Mouse (Mus musculus) midbrain, embryonic 15.5 days (tissue): ENCODE data around the gene Grhl3. TPM values are rescaled to one million over a fixed set of nuclear protein-coding genes. Genes with fewer than 3 reads are reported as not detected.

Experiments
- ATAC-seq: fragments of 200-750 bp; cut with Nextera tagmentation; replicated peaks from 2 replicates; pipeline ENCODE4 v1.8.0; 2017; ENCODE audit warnings: moderate TSS enrichment
- H3K27ac ChIP-seq: fragments of 300-500 bp; sonication (generic); 2 replicates; pipeline ENCODE4 v1.5.1; 2015; ENCODE audit warnings: mild to moderate bottlenecking, inconsistent platforms
- H3K27me3 ChIP-seq: fragments of 300-500 bp; sonication (generic); replicated peaks from 2 replicates; pipeline ENCODE4 v1.6.1; 2015; ENCODE audit warnings: inconsistent platforms
- H3K36me3 ChIP-seq: fragments of 300-500 bp; sonication (generic); replicated peaks from 2 replicates; pipeline ENCODE4 v1.6.1; 2015; ENCODE audit warnings: inconsistent platforms
- H3K4me1 ChIP-seq: fragments of 300-500 bp; sonication (generic); 2 replicates; pipeline ENCODE4 v1.6.1; 2015; ENCODE audit warnings: inconsistent platforms
- H3K4me2 ChIP-seq: fragments of 300-500 bp; sonication (generic); 2 replicates; pipeline ENCODE4 v1.6.1; 2015; ENCODE audit warnings: inconsistent platforms, mild to moderate bottlenecking, moderate library complexity
- H3K4me3 ChIP-seq: fragments of 300-500 bp; sonication (generic); 2 replicates; pipeline ENCODE4 v1.5.1; 2015; ENCODE audit warnings: mild to moderate bottlenecking, inconsistent platforms
- H3K9ac ChIP-seq: fragments of 300-500 bp; sonication (generic); 2 replicates; pipeline ENCODE4 v1.6.1; 2015; ENCODE audit warnings: mild to moderate bottlenecking, inconsistent platforms
- H3K9me3 ChIP-seq: fragments of 300-500 bp; sonication (generic); 2 replicates; pipeline ENCODE4 v1.6.1; 2016; ENCODE audit warnings: inconsistent platforms
- WGBS: fragments of 180-500 bp; shearing (Covaris S2); methylation state at CpG from one replicate; pipeline ENCODE4 v1.1.7; 2015; ENCODE audit warnings: mixed read lengths; 5-methylcytosine and 5-hydroxymethylcytosine counted together
- microRNA-seq: library from miRNA; unstranded; fragments of <30 nt; microRNA quantifications from one replicate; pipeline ENCODE4, GENCODE M21; 2016
- polyA plus RNA-seq: library from polyadenylated mRNA; unstranded; fragments of >200 nt; fragmentation: Nextera tagmentation; extraction: Ambion mirVana; gene quantifications from 2 replicates; pipeline ENCODE4 v1.2.1, GENCODE M21; 2015

The Grhl3 gene
- polyA plus RNA-seq, 1 experiment from 2014 or later = 1.5 TPM

DNA sequence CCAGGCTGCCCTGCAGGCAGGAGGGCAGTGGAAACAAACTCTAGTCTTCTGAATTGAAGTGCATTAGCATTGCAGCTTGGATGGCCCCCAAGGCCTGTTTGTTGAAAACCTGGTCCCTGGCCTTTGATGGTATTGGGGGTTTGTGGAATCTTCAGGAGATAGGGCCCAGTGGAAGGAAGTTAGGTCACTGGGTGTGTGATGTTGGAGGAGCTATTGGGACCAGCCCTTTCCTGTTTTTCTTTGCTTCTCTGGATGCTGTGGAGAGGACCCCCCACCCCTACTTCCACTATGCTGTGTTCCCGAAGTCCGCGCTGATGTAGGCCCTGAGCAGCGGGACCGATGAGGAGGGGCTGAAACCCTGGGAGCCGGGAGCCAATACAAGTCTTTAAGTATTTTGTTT lies 75.3 kb downstream of the Grhl3 start:
- Histone ChIP-seq H3K9me3 (no peaks in the 10 kb centered on the region), H3K27ac (no peak overlapping the region), H3K4me3 (no peak overlapping the region), H3K4me1 (peaks cover 11% of the 10 kb centered on the region), H3K4me2 (no peak overlapping the region), H3K27me3 (no peaks in the 10 kb centered on the region), H3K9ac (no peak overlapping the region), H3K36me3 (no peaks in the 10 kb centered on the region)
- ATAC-seq = no peak
- 85% methylated on average over 6 of the region's 6 CpGs for WGBS

DNA sequence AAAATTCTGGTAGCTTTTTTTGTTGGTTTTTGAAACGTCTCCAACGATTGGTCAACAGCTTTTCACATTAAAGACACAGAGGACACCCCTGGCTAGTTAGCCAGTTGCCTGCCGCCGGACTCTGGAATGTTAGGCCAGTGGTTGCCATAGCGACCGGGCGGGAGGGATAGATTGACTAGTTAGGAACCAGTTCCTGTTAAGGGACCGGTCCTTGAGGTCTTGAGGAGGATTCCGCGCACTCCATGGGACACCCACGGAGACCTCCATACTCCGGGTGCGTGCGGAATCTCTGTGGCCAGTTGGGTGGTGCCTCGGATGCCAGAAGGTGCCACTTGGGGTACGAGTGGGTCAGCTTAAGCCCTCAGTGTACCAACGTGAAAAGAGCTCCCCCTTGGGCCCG lies 77.6 kb downstream of the Grhl3 start:
- H3K4me1 ChIP-seq = peaks cover 14% of the 10 kb centered on the region
- 12% methylated on average over 18 of the region's 18 CpGs for WGBS
- ATAC-seq = no peak
- H3K27me3 ChIP-seq = no peaks in the 10 kb centered on the region
- no peaks in the 10 kb centered on the region for H3K36me3 ChIP-seq
- H3K9ac ChIP-seq = no peak overlapping the region
- peak overlapping the region; percentile 89 for H3K4me2 ChIP-seq
- H3K4me3 ChIP-seq = peak overlapping the region; percentile 77
- no peak overlapping the region for H3K27ac ChIP-seq
- no peaks in the 10 kb centered on the region for H3K9me3 ChIP-seq

DNA sequence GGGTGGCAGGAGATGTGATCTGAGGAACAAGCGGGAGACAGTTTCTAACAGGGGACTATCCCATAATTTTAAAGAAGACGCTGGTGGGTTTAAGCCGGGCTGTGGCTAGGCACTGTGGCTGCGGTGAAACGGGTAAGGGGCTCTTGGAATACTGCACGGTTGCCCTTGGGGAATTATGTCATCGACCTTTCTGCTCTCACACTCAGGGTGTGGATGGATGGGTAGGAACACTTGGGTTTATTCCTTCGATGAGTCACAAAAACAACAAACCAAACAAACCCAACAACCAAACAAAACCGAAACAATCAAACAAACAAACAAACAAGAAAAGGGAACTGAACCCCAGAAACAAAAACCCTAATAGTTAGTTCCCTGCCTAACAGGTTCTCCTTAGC lies 78.0 kb downstream of the Grhl3 start:
- Histone ChIP-seq H3K4me3 (peak overlapping the region; percentile 77), H3K27me3 (no peaks in the 10 kb centered on the region), H3K9me3 (no peaks in the 10 kb centered on the region), H3K27ac (peak overlapping the region; percentile 75), H3K9ac (peak overlapping the region; percentile 10), H3K4me2 (peak overlapping the region; percentile 89), H3K4me1 (peaks cover 14% of the 10 kb centered on the region), H3K36me3 (no peaks in the 10 kb centered on the region)
- ATAC-seq = no peak
- 16% methylated on average over 9 of the region's 9 CpGs for WGBS

DNA sequence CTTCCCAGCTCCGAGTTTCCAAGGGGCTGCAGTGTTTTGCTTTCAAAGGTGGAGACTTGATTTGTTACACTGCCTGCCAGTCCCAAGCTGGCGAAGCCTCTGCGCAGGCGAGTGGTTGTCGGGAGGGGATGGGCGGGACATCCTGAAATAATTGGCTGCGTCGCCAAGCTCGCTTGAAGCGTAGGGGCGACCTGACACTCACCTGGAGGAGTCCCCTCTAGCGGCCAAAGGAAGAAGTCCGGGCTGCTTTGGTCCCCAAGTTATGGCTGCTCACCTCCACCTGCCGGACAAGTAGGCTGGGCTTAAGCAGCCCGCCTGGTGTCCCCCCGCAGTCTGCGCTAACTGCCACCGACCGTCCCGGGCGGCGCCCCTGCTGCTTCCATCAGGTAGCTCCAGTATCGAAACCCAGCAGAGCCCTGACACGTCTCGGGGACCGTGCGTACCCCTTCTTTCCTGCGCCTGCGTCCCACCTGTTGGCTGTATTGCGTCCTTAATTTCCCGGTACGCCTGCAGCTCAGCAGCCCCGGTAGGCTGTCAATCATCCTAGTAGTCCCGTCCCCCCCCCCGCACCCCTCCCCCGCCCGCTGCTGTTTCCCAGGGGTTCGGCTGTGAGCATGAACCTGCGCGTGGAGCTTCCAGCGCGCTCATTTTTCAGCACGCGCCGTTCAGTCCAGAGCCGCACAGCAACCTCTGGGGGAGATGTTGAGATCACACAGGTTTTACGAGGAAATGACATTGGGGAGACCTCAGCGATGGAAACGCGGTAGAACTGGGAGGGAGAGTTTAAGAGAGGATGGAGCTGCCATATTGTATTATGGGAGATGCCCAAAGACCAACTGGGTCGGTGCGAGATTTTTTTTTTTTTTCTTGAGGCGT lies 78.7 kb downstream of the Grhl3 start, which contains the start of the genes Stpg1 and Nipal3:
Stpg1 (plus strand) TSS at position 270 of the 876 bp plus-strand sequence.
Nipal3 (minus strand) TSS at position 518 of the 876 bp plus-strand sequence.
- ATAC-seq = peak; percentile 98
- Histone ChIP-seq H3K36me3 (0 out of 2 replicates have a peak, but pooled peaks cover 2% of the 10 kb centered on the region), H3K9ac (peak within 1 kb of the TSS; percentile 52), H3K4me2 (peak within 1 kb of the TSS; percentile 89), H3K27me3 (no peaks in the 10 kb centered on the region), H3K9me3 (no peaks in the 10 kb centered on the region), H3K4me1 (peaks cover 14% of the 10 kb centered on the region), H3K4me3 (peak within 1 kb of the TSS; percentile 77), H3K27ac (peak within 1 kb of the TSS; percentile 75)
- under 1% methylated on average over 53 of the region's 53 CpGs for WGBS

DNA sequence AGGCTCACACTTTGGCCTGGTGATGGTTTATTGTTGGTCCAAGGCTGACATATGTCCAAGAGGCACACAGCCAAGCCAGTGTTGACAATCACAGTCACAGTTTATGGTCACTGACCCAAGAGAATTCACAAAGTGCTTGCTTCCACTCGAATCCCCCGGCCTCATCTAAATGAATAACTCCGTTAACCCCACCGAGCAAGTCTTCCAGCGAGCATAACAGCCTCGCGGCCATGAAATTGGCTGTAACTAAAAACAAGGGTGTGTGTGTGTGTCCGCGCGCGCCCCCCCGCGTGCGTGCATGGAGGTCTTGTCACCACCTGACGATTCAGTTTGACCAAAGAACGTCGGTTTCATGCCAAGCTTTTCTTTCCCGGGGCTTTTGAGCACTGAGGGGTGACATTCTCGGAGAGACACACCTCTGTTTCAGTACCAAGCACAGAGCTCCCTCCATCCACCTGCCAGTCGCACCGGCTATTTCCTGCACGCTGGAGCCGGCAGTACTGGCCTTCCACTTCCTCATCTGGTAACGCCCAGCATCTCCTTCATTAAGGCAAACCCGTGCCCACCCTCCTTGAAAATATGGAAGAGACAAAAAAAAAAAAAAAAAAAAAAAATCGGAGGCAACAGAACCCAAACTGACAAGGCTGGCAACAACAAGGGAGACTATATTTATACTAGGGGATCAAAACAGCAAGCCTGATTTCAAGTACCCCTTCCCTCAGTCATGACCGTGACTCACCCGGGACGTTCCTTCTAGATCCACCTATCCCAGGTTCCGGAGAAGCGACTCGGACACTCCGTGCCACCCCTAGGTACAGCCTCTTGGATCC lies 79.5 kb downstream of the Grhl3 start:
- Histone ChIP-seq H3K27ac (peak overlapping the region; percentile 61), H3K9ac (peak overlapping the region; percentile 52), H3K36me3 (0 out of 2 replicates have a peak, but pooled peaks cover 9% of the 10 kb centered on the region), H3K27me3 (no peaks in the 10 kb centered on the region), H3K4me1 (peaks cover 14% of the 10 kb centered on the region), H3K4me3 (peak overlapping the region; percentile 77), H3K9me3 (no peaks in the 10 kb centered on the region), H3K4me2 (peak overlapping the region; percentile 89)
- WGBS = 2% methylated on average over 33 of the region's 33 CpGs
- peak; percentile 20 for ATAC-seq

DNA sequence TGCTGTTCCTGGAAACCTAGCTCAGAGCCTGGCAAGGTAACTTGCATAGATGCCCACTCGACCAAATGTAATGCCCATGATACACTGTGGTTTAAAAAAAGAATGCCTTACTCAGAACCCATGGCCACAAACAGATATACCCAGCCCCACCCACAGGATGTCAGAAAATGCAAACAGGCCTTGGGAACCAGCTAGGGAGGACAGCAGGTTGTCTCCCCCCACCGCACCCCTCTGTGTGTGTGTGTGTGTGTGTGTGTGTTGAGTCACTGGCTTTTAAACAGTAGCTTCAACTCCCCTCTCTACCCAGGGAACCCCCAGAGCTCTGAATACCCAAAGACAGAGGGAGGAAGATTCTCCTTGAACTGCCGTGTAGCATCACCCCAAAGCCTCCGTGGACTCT lies 80.2 kb downstream of the Grhl3 start:
- Histone ChIP-seq H3K4me1 (peaks cover 14% of the 10 kb centered on the region), H3K27ac (no peak overlapping the region), H3K9ac (peak overlapping the region; percentile 52; the same call in 1 of the 2 replicates), H3K9me3 (no peaks in the 10 kb centered on the region), H3K4me3 (peak overlapping the region; percentile 77), H3K27me3 (no peaks in the 10 kb centered on the region), H3K4me2 (peak overlapping the region; percentile 89), H3K36me3 (0 out of 2 replicates have a peak, but pooled peaks cover 10% of the 10 kb centered on the region)
- ATAC-seq = no peak
- WGBS = 46% methylated on average over 4 of the region's 4 CpGs

Small RNAs within 50 kb of the gene (microRNA-seq; reads per million reads assigned to microRNA genes)
- not detected for gene Gm25317

Other genes starting within 250 kb of the Grhl3 start
- gene Srrm1, start 220.3 kb downstream of the Grhl3 start, polyA plus RNA-seq = 169 and 185 TPM in 2 replicates
- gene Ncmap, start 175.4 kb downstream of the Grhl3 start, polyA plus RNA-seq = 1.1 and 1.2 TPM in 2 replicates
- 53.0 and 54.1 TPM in 2 replicates for gene Rcan3, start 139.8 kb downstream of the Grhl3 start, polyA plus RNA-seq
- 0.36 and 0.59 TPM in 2 replicates for gene Stpg1, start 78.8 kb downstream of the Grhl3 start, polyA plus RNA-seq
- 10.7 and 13.1 TPM in 2 replicates for gene Nipal3, start 78.6 kb downstream of the Grhl3 start, polyA plus RNA-seq
- 0.19 and 0.41 TPM in 2 replicates for gene Ifnlr1, start 112.7 kb upstream of the Grhl3 start, polyA plus RNA-seq
- not detected in 2 replicates for gene Il22ra1, start 154.5 kb upstream of the Grhl3 start, polyA plus RNA-seq
- gene Myom3, start 186.1 kb upstream of the Grhl3 start, polyA plus RNA-seq = 0.27 and 0.70 TPM in 2 replicates